29 mouse cellular contexts compared by ENCODE assay signal in the genomic region with DNA sequence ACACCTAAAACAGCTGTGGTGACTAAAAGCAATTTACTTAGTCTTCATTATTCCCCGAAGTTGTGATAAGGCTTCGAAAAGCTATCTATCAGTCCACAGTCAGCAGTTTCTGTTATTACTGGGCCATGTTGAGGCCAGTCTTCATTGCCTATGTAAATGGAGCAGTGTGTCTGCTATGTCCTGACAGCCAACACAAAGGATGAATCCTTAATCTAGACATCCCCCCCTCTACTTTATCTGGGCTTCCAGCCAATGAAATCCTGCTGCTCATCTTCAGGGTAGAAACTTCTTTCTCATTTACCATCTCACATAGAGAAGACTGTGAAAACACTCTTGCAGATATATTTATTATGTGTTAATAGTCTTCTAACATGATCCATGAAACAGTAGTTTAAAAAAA.
DNase-seq lines count a peak whose midpoint lies in the region; ATAC-seq and TF ChIP-seq lines count a peak whose summit lies in the region.
"Had no signal": no experiment of that assay in that cellular context is flagged by ENCODE, and none has a peak within 500 bp of the region (broad histone marks: within the 10 kb centered on the region; RNA-seq: fewer than 3 reads in every experiment).

No protein-coding gene starts in this region.

- H3K36me3 ChIP-seq in embryonic facial prominence, embryonic 14.5 days (ENCODE audit: control insufficient read depth, insufficient read depth, low read length): no peaks in the 10 kb centered on the region
- H3K36me3 ChIP-seq in embryonic facial prominence, embryonic 10.5 days (replicated peaks): no peaks in the 10 kb centered on the region
- H3K36me3 ChIP-seq in hindbrain, embryonic 14.5 days (replicated peaks; ENCODE audit: control insufficient read depth, insufficient read depth): no peaks in the 10 kb centered on the region
- H3K36me3 ChIP-seq in hindbrain, embryonic 12.5 days: no peaks in the 10 kb centered on the region
- no peaks in the 10 kb centered on the region for H3K36me3 ChIP-seq in midbrain, embryonic 11.5 days (ENCODE audit: control insufficient read depth, insufficient read depth, low read length)
- H3K36me3 ChIP-seq in midbrain, embryonic 15.5 days (replicated peaks): no peaks in the 10 kb centered on the region
- H3K36me3 ChIP-seq: embryonic facial prominence, embryonic 12.5 days; limb, embryonic 12.5 days; liver, embryonic 15.5 days; lung, embryonic 15.5 days; neural tube, embryonic 15.5 days; stomach, embryonic 15.5 days had no signal

- no peak overlapping the region for H3K27ac ChIP-seq in embryonic facial prominence, embryonic 14.5 days (replicated peaks; ENCODE audit: low read depth, low read length)
- no peak overlapping the region for H3K27ac ChIP-seq in embryonic facial prominence, embryonic 10.5 days (replicated peaks)
- no peak overlapping the region for H3K27ac ChIP-seq in hindbrain, embryonic 14.5 days
- H3K27ac ChIP-seq in hindbrain, embryonic 12.5 days: no peak overlapping the region
- no peak overlapping the region for H3K27ac ChIP-seq in midbrain, embryonic 11.5 days (ENCODE audit: low read depth, low read length)
- H3K27ac ChIP-seq in midbrain, embryonic 15.5 days: no peak overlapping the region
- H3K27ac ChIP-seq: embryonic facial prominence, embryonic 12.5 days; gastrocnemius, adult 2 months; limb, embryonic 12.5 days; liver, embryonic 15.5 days; lung, embryonic 15.5 days; neural tube, embryonic 15.5 days; stomach, embryonic 15.5 days had no signal

- DNase-seq in embryonic facial prominence, embryonic 14.5 days (ENCODE audit: low spot score): peak; percentile 1
- DNase-seq in embryonic facial prominence, embryonic 10.5 days (ENCODE audit: low spot score): no peak
- no peak for DNase-seq in hindbrain, embryonic 14.5 days (ENCODE audit: low spot score)
- DNase-seq in midbrain, embryonic 11.5 days (ENCODE audit: low spot score, missing footprints): peak; percentile 51
- peak; percentile 63 for DNase-seq in brain, embryonic 14.5 days (ENCODE audit: low read depth)
- DNase-seq: adrenal gland, postnatal 10 days; cerebellum, adult 11-12 months; cerebellum, postnatal 36 days; gastrocnemius, adult 2 months; gastrocnemius, postnatal 36 days; heart, adult 18-20 months; heart, postnatal 36 days; kidney, adult 11 months; kidney, postnatal 14 days; layer of hippocampus, adult 9-11 months; lung, postnatal 36 days; retina, postnatal 1 day; right cerebral cortex, postnatal 25 days had no signal

- no peak for TF ChIP-seq POLR2A in brain, embryonic 14.5 days (IDR thresholded peaks at IDR 0.05; ENCODE audit: borderline replicate concordance, extremely low read depth, insufficient read depth, insufficient read length, poor library complexity, severe bottlenecking)

- TF ChIP-seq CTCF in brain, embryonic 14.5 days (IDR thresholded peaks at IDR 0.05; ENCODE audit: borderline replicate concordance, extremely low read depth, insufficient read depth, insufficient read length): no peak

- no peak overlapping the region for H3K4me3 ChIP-seq in embryonic facial prominence, embryonic 14.5 days (ENCODE audit: low read depth, low read length)
- H3K4me3 ChIP-seq in embryonic facial prominence, embryonic 10.5 days: no peak overlapping the region
- no peak overlapping the region for H3K4me3 ChIP-seq in hindbrain, embryonic 14.5 days (replicated peaks; ENCODE audit: low read length)
- no peak overlapping the region for H3K4me3 ChIP-seq in hindbrain, embryonic 12.5 days
- no peak overlapping the region for H3K4me3 ChIP-seq in midbrain, embryonic 11.5 days (ENCODE audit: low read depth, low read length)
- no peak overlapping the region for H3K4me3 ChIP-seq in midbrain, embryonic 15.5 days
- H3K4me3 ChIP-seq: embryonic facial prominence, embryonic 12.5 days; gastrocnemius, adult 2 months; limb, embryonic 12.5 days; liver, embryonic 15.5 days; lung, embryonic 15.5 days; neural tube, embryonic 15.5 days; stomach, embryonic 15.5 days had no signal

- no peak for ATAC-seq in embryonic facial prominence, embryonic 14.5 days (ENCODE audit: low read depth)
- peak; percentile 51; the same call in 1 of the 2 replicates for ATAC-seq in hindbrain, embryonic 14.5 days (ENCODE audit: low FRiP score)
- ATAC-seq in hindbrain, embryonic 12.5 days (ENCODE audit: low FRiP score): no peak
- no peak for ATAC-seq in midbrain, embryonic 11.5 days (ENCODE audit: low FRiP score)
- no peak for ATAC-seq in midbrain, embryonic 15.5 days (replicated peaks)
- ATAC-seq: inflammation-experienced regulatory T-cells, adult 6 months; Patski had no signal

- H3K27me3 ChIP-seq in embryonic facial prominence, embryonic 14.5 days (replicated peaks; ENCODE audit: control insufficient read depth, insufficient read depth, low read length): no peaks in the 10 kb centered on the region
- no peaks in the 10 kb centered on the region for H3K27me3 ChIP-seq in embryonic facial prominence, embryonic 10.5 days (replicated peaks; ENCODE audit: low read depth, poor library complexity, severe bottlenecking)
- no peaks in the 10 kb centered on the region for H3K27me3 ChIP-seq in hindbrain, embryonic 14.5 days (ENCODE audit: control insufficient read depth, insufficient read depth, low read length)
- no peaks in the 10 kb centered on the region for H3K27me3 ChIP-seq in hindbrain, embryonic 12.5 days
- no peaks in the 10 kb centered on the region for H3K27me3 ChIP-seq in midbrain, embryonic 11.5 days (ENCODE audit: control insufficient read depth, insufficient read depth, low read length)
- no peaks in the 10 kb centered on the region for H3K27me3 ChIP-seq in midbrain, embryonic 15.5 days (replicated peaks)
- H3K27me3 ChIP-seq: embryonic facial prominence, embryonic 12.5 days; limb, embryonic 12.5 days; liver, embryonic 15.5 days; lung, embryonic 15.5 days; neural tube, embryonic 15.5 days; Patski; stomach, embryonic 15.5 days had no signal

- no peak overlapping the region for H3K9ac ChIP-seq in embryonic facial prominence, embryonic 14.5 days (ENCODE audit: low read depth, low read length)
- no peak overlapping the region for H3K9ac ChIP-seq in hindbrain, embryonic 14.5 days
- no peak overlapping the region for H3K9ac ChIP-seq in hindbrain, embryonic 12.5 days
- no peak overlapping the region for H3K9ac ChIP-seq in midbrain, embryonic 11.5 days (ENCODE audit: low read length)
- no peak overlapping the region for H3K9ac ChIP-seq in midbrain, embryonic 15.5 days
- H3K9ac ChIP-seq: embryonic facial prominence, embryonic 12.5 days; limb, embryonic 12.5 days; liver, embryonic 15.5 days; lung, embryonic 15.5 days; neural tube, embryonic 15.5 days; stomach, embryonic 15.5 days had no signal

- H3K4me2 ChIP-seq in embryonic facial prominence, embryonic 14.5 days (ENCODE audit: low read depth, low read length): no peak overlapping the region
- no peak overlapping the region for H3K4me2 ChIP-seq in hindbrain, embryonic 14.5 days (replicated peaks)
- no peak overlapping the region for H3K4me2 ChIP-seq in hindbrain, embryonic 12.5 days (replicated peaks)
- no peak overlapping the region for H3K4me2 ChIP-seq in midbrain, embryonic 11.5 days
- H3K4me2 ChIP-seq in midbrain, embryonic 15.5 days: no peak overlapping the region
- H3K4me2 ChIP-seq: embryonic facial prominence, embryonic 12.5 days; heart, embryonic 11.5 days; limb, embryonic 12.5 days; liver, embryonic 15.5 days; lung, embryonic 15.5 days; neural tube, embryonic 15.5 days; stomach, embryonic 15.5 days had no signal

- no peaks in the 10 kb centered on the region for H3K4me1 ChIP-seq in embryonic facial prominence, embryonic 14.5 days (ENCODE audit: control insufficient read depth, insufficient read depth, low read length)
- H3K4me1 ChIP-seq in embryonic facial prominence, embryonic 10.5 days: no peaks in the 10 kb centered on the region
- H3K4me1 ChIP-seq in hindbrain, embryonic 14.5 days (replicated peaks; ENCODE audit: control insufficient read depth, insufficient read depth, low read length): no peaks in the 10 kb centered on the region
- no peaks in the 10 kb centered on the region for H3K4me1 ChIP-seq in hindbrain, embryonic 12.5 days
- no peaks in the 10 kb centered on the region for H3K4me1 ChIP-seq in midbrain, embryonic 11.5 days (ENCODE audit: control insufficient read depth, insufficient read depth, low read length)
- no peaks in the 10 kb centered on the region for H3K4me1 ChIP-seq in midbrain, embryonic 15.5 days
- H3K4me1 ChIP-seq: embryonic facial prominence, embryonic 12.5 days; limb, embryonic 12.5 days; liver, embryonic 15.5 days; lung, embryonic 15.5 days; neural tube, embryonic 15.5 days; stomach, embryonic 15.5 days had no signal

- WGBS in embryonic facial prominence, embryonic 14.5 days: 83% methylated on average over 2 of the region's 2 CpGs
- WGBS in embryonic facial prominence, embryonic 10.5 days: 96% methylated on average over 2 of the region's 2 CpGs
- WGBS in hindbrain, embryonic 14.5 days: 83% methylated on average over 2 of the region's 2 CpGs
- WGBS in hindbrain, embryonic 12.5 days: 84% methylated on average over 2 of the region's 2 CpGs
- 84% methylated on average over 2 of the region's 2 CpGs for WGBS in midbrain, embryonic 11.5 days
- 83% methylated on average over 2 of the region's 2 CpGs for WGBS in midbrain, embryonic 15.5 days

- H3K9me3 ChIP-seq in embryonic facial prominence, embryonic 14.5 days (ENCODE audit: control insufficient read depth, low read length): no peaks in the 10 kb centered on the region
- no peaks in the 10 kb centered on the region for H3K9me3 ChIP-seq in embryonic facial prominence, embryonic 10.5 days
- H3K9me3 ChIP-seq in hindbrain, embryonic 14.5 days (ENCODE audit: control insufficient read depth, low read length): no peaks in the 10 kb centered on the region
- no peaks in the 10 kb centered on the region for H3K9me3 ChIP-seq in hindbrain, embryonic 12.5 days (replicated peaks)
- H3K9me3 ChIP-seq in midbrain, embryonic 11.5 days (ENCODE audit: control insufficient read depth, low read length): no peaks in the 10 kb centered on the region
- no peaks in the 10 kb centered on the region for H3K9me3 ChIP-seq in midbrain, embryonic 15.5 days
- H3K9me3 ChIP-seq: embryonic facial prominence, embryonic 12.5 days; limb, embryonic 12.5 days; liver, embryonic 15.5 days; lung, embryonic 15.5 days; neural tube, embryonic 15.5 days; stomach, embryonic 15.5 days had no signal

Comparison
In these comparisons a context has a peak if more than half of its experiments do, and no peak if none do; other contexts are left out.
1. DNase-seq: peak in embryonic facial prominence, embryonic 14.5 days (single experiment), midbrain, embryonic 11.5 days (single experiment) and brain, embryonic 14.5 days (single experiment); none in embryonic facial prominence, embryonic 10.5 days (single experiment) and hindbrain, embryonic 14.5 days (single experiment).